Mouse (Mus musculus): ENCODE data around the gene Cfap61. TPM values are rescaled to one million over a fixed set of nuclear protein-coding genes. Genes with fewer than 3 reads are reported as not detected.
"Not testable (repeated sequence)": the region's sequence is repeated elsewhere in the genome, so short reads cannot be mapped to it uniquely, and the experiment has no call there.

Cfap61 gene
- total RNA-seq (2015; ENCODE audit: low replicate concordance) = not detected in 2 replicates
- not detected in 2 replicates for total RNA-seq (2017; ENCODE audit: low replicate concordance)

- peak; percentile 98 for ATAC-seq (replicated peaks; ENCODE audit: low FRiP score, poor library complexity, severe bottlenecking)
These were observed at the start of gene Cfap61, which contains the start of gene Crnkl1 for GRCm38 (mm10) chr2:145934339-145935231. TSS of gene Cfap61 (plus strand) at chr2:145934784. TSS of gene Crnkl1 (minus strand) at chr2:145935014.

- ATAC-seq (replicated peaks; ENCODE audit: low FRiP score, poor library complexity, severe bottlenecking) = no peak
These were observed 49.4 kb upstream of the Cfap61 start for GRCm38 (mm10) chr2:145884913-145885785.

- no peak for ATAC-seq (replicated peaks; ENCODE audit: low FRiP score, poor library complexity, severe bottlenecking)
These were observed 46.4 kb upstream of the Cfap61 start for GRCm38 (mm10) chr2:145887937-145888765.

- ATAC-seq (replicated peaks; ENCODE audit: low FRiP score, poor library complexity, severe bottlenecking) = no peak
These were observed 45.7 kb upstream of the Cfap61 start for GRCm38 (mm10) chr2:145888766-145889480.

- ATAC-seq (replicated peaks; ENCODE audit: low FRiP score, poor library complexity, severe bottlenecking) = no peak
These were observed 44.0 kb upstream of the Cfap61 start for GRCm38 (mm10) chr2:145890571-145890970.

- no peak for ATAC-seq (replicated peaks; ENCODE audit: low FRiP score, poor library complexity, severe bottlenecking)
These were observed 40.8 kb upstream of the Cfap61 start for GRCm38 (mm10) chr2:145893756-145894155.

GRCm38 (mm10) chr2:145898106-145898505 is 36.5 kb upstream of the Cfap61 start:
- ATAC-seq (replicated peaks; ENCODE audit: low FRiP score, poor library complexity, severe bottlenecking) = no peak

- not testable (repeated sequence) for ATAC-seq (replicated peaks; ENCODE audit: low FRiP score, poor library complexity, severe bottlenecking)
These were observed 34.3 kb upstream of the Cfap61 start for GRCm38 (mm10) chr2:145900318-145900717.

- no peak for ATAC-seq (replicated peaks; ENCODE audit: low FRiP score, poor library complexity, severe bottlenecking)
These were observed 32.7 kb upstream of the Cfap61 start, which contains the start of gene Naa20 for GRCm38 (mm10) chr2:145901861-145902260. TSS of gene Naa20 (plus strand) at chr2:145902099.

- ATAC-seq (replicated peaks; ENCODE audit: low FRiP score, poor library complexity, severe bottlenecking) = peak; percentile 94
These were observed 31.3 kb upstream of the Cfap61 start for GRCm38 (mm10) chr2:145903061-145903901.

- ATAC-seq (replicated peaks; ENCODE audit: low FRiP score, poor library complexity, severe bottlenecking) = no peak
These were observed 30.5 kb upstream of the Cfap61 start for GRCm38 (mm10) chr2:145903983-145904616.

- no peak for ATAC-seq (replicated peaks; ENCODE audit: low FRiP score, poor library complexity, severe bottlenecking)
These were observed 29.4 kb upstream of the Cfap61 start for GRCm38 (mm10) chr2:145905156-145905555.

GRCm38 (mm10) chr2:145905884-145906283 is 28.7 kb upstream of the Cfap61 start:
- ATAC-seq (replicated peaks; ENCODE audit: low FRiP score, poor library complexity, severe bottlenecking) = not testable (repeated sequence)

- no peak for ATAC-seq (replicated peaks; ENCODE audit: low FRiP score, poor library complexity, severe bottlenecking)
These were observed 13.5 kb upstream of the Cfap61 start for GRCm38 (mm10) chr2:145920941-145921650.

GRCm38 (mm10) chr2:145936975-145937374 is 2.4 kb downstream of the Cfap61 start:
- no peak for ATAC-seq (replicated peaks; ENCODE audit: low FRiP score, poor library complexity, severe bottlenecking)

- no peak for ATAC-seq (replicated peaks; ENCODE audit: low FRiP score, poor library complexity, severe bottlenecking)
These were observed 6.8 kb downstream of the Cfap61 start for GRCm38 (mm10) chr2:145941403-145941802.

GRCm38 (mm10) chr2:145944286-145944685 is 9.7 kb downstream of the Cfap61 start:
- no peak for ATAC-seq (replicated peaks; ENCODE audit: low FRiP score, poor library complexity, severe bottlenecking)

Data from erythroid progenitor cell, adult 5-6 weeks (primary cell).